Mouse (Mus musculus) stomach, embryonic 14.5 days (tissue): ENCODE measurements around the gene Pitpna. TPM values are rescaled to one million over a fixed set of nuclear protein-coding genes. Genes with fewer than 3 reads are reported as not detected.
A peak's percentile ranks its signal among the peaks of the same experiment; 100 is the strongest.

Experiments used
- ATAC-seq: fragments of 200-750 bp; cut with Nextera tagmentation; 2 replicates; pipeline ENCODE4 v1.8.0; 2017; ENCODE audit warnings: low read depth, moderate TSS enrichment; ENCODE audit not compliant: insufficient number of reproducible peaks, insufficient read depth, low FRiP score
- H3K27ac ChIP-seq: fragments of 300-500 bp; sonication (generic); 2 replicates; pipeline ENCODE4 v1.5.1; 2014; ENCODE audit warnings: mild to moderate bottlenecking, low read length, moderate library complexity, mixed read lengths
- H3K27me3 ChIP-seq: fragments of 300-500 bp; sonication (generic); 2 replicates; pipeline ENCODE4 v1.6.1; 2014; ENCODE audit warnings: low read length, control low read depth, mixed read lengths; ENCODE audit not compliant: control insufficient read depth, insufficient read depth
- H3K36me3 ChIP-seq: fragments of 300-500 bp; sonication (generic); 2 replicates; pipeline ENCODE4 v1.6.1; 2014; ENCODE audit warnings: mild to moderate bottlenecking, control low read depth, low read length, moderate library complexity, mixed read lengths; ENCODE audit not compliant: control insufficient read depth, insufficient read depth
- H3K4me1 ChIP-seq: fragments of 300-500 bp; sonication (generic); 2 replicates; pipeline ENCODE4 v1.6.1; 2014; ENCODE audit warnings: low read length, control low read depth, mixed read lengths; ENCODE audit not compliant: control insufficient read depth, insufficient read depth
- H3K4me2 ChIP-seq: fragments of 300-500 bp; sonication (generic); replicated peaks from 2 replicates; pipeline ENCODE4 v1.6.1; 2014; ENCODE audit warnings: low read depth, low read length, control low read depth
- H3K4me3 ChIP-seq: fragments of 300-500 bp; sonication (generic); 2 replicates; pipeline ENCODE4 v1.5.1; 2014; ENCODE audit warnings: low read depth, low read length, control low read depth
- H3K9ac ChIP-seq: fragments of 300-500 bp; sonication (generic); replicated peaks from 2 replicates; pipeline ENCODE4 v1.6.1; 2014; ENCODE audit warnings: low read depth, mild to moderate bottlenecking, control low read depth, low read length, moderate library complexity, mixed read lengths
- H3K9me3 ChIP-seq: fragments of 300-500 bp; sonication (generic); 2 replicates; pipeline ENCODE4 v1.6.1; 2016; ENCODE audit warnings: low read depth, low read length, control low read depth; ENCODE audit not compliant: control insufficient read depth
- WGBS: fragments of 180-500 bp; shearing (Covaris S2); extraction: QIAGEN DNeasy Blood & Tissue Kit; methylation state at CpG from one replicate; pipeline ENCODE4 v1.1.7; 2014; 5-methylcytosine and 5-hydroxymethylcytosine counted together
- microRNA-seq: library from miRNA; unstranded; fragments of <30 nt; microRNA quantifications from one replicate; pipeline ENCODE4, GENCODE M21; 2016
- polyA plus RNA-seq: library from polyadenylated mRNA; unstranded; fragments of >200 nt; fragmentation: Nextera tagmentation; extraction: Ambion mirVana; gene quantifications from 2 replicates; pipeline ENCODE4 v1.2.1, GENCODE M21; 2014

Pitpna gene
- polyA plus RNA-seq, 1 experiment from 2014 or later: 74.4 TPM

- ATAC-seq: no peak
- no peaks in the 10 kb centered on the region for H3K4me1 ChIP-seq
- no peaks in the 10 kb centered on the region for H3K9me3 ChIP-seq
- H3K27me3 ChIP-seq: no peaks in the 10 kb centered on the region
- no peak overlapping the region for H3K9ac ChIP-seq
- no peak overlapping the region for H3K27ac ChIP-seq
- H3K4me3 ChIP-seq: no peak overlapping the region
- H3K4me2 ChIP-seq: no peak overlapping the region
- H3K36me3 ChIP-seq: peaks cover 62% of the 10 kb centered on the region
- 85% methylated on average over 22 of the region's 22 CpGs for WGBS
Observed at GRCm38 (mm10) chr11:75671426-75672180, 83.7 kb downstream of the Pitpna start.

DNA sequence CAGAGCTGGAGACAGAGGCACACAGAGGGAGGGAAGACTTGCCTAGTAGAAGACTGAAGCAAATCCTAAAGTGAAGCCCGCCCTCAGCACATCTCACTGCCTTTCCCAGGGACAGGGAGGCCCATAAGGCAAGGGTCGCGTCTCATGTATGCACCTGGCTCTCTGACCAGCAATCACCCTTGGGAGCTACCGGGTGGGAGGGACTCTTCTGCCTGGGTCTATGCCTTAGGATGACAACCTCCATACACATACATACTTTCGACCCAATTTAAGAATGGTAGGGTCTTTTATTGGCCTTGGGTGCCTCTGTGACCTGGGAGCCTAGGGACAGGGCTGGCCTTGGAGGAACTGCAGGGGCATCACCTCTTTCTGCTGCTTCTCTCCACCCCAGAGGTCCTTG, 85.5 kb downstream of the Pitpna start:
- Histone ChIP-seq H3K4me3 (no peak overlapping the region), H3K27me3 (no peaks in the 10 kb centered on the region), H3K9me3 (no peaks in the 10 kb centered on the region), H3K9ac (no peak overlapping the region), H3K27ac (no peak overlapping the region), H3K4me2 (no peak overlapping the region), H3K36me3 (peaks cover 52% of the 10 kb centered on the region), H3K4me1 (no peaks in the 10 kb centered on the region)
- ATAC-seq: no peak
- WGBS: 87% methylated on average over 5 of the region's 5 CpGs

GRCm38 (mm10) chr11:75674875-75675274, 87.0 kb downstream of the Pitpna start:
- Histone ChIP-seq H3K4me2 (no peak overlapping the region), H3K27me3 (no peaks in the 10 kb centered on the region), H3K4me3 (no peak overlapping the region), H3K9ac (no peak overlapping the region), H3K4me1 (no peaks in the 10 kb centered on the region), H3K27ac (no peak overlapping the region), H3K36me3 (peaks cover 38% of the 10 kb centered on the region), H3K9me3 (no peaks in the 10 kb centered on the region)
- no peak for ATAC-seq
- 82% methylated on average over 3 of the region's 3 CpGs for WGBS

DNA sequence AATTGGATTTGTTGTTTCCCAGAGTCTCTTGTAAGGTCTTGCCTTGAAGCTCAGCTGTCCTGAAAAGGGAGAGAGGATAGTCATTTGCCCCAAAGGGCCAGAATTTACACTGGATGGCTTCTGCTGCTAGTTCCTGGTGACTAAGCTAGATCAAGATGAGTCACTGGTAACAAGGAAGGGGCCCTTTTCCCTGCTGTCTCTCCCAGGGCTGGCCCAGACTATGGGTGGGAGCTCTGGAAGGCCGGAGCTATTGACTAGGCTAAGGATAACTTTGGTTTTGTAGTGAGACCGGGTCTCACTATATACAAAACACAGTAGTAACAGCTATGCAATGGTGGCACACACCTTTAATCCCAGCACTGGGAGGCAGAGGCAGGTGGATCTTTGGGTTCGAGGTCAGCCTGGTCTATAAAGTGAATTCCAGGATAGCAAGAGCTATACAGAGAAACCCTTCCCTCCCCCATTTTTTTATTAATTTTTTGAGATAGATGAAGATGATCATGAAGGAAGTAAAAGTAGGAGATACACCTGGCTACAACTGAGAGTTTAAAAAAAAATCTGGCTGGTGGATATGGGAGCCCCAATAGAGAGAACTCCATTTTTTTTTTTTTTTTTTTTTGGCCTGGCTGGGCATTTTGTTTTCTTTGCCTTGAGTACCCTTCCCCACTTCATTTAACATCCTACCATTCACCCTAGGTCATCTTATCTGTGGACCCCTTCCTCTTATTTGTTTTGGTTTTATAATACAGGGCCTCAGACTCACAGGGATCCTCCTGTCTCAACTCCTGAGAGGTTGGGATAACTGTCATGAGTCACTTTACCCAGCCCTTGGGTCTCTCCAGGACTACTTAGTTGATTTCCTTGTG, 90.2 kb downstream of the Pitpna start:
- Histone ChIP-seq H3K9ac (no peak overlapping the region), H3K4me3 (peak overlapping the region; percentile 94), H3K4me1 (peaks cover 7% of the 10 kb centered on the region), H3K36me3 (peaks cover 6% of the 10 kb centered on the region; the same call in 1 of the 2 replicates), H3K27ac (no peak overlapping the region; the same call in 1 of the 2 replicates), H3K4me2 (peak overlapping the region; percentile 57), H3K9me3 (no peaks in the 10 kb centered on the region), H3K27me3 (no peaks in the 10 kb centered on the region)
- ATAC-seq: no peak
- 88% methylated on average over 3 of the region's 3 CpGs for WGBS

Small RNA genes lying within 50 kb of the gene (microRNA-seq; reads per million reads assigned to microRNA genes)
- gene Mir3971: not detected

Other genes with a start within 250 kb of the Pitpna start
- 111 and 121 TPM in 2 replicates for gene Rpa1, start 239.8 kb upstream of the Pitpna start, polyA plus RNA-seq
- 12.6 and 14.2 TPM in 2 replicates for gene Smyd4, start 239.7 kb upstream of the Pitpna start, polyA plus RNA-seq
- gene Serpinf1, start 165.4 kb upstream of the Pitpna start, polyA plus RNA-seq: 54.2 and 59.0 TPM in 2 replicates
- 14.9 and 17.2 TPM in 2 replicates for gene Serpinf2, start 148.5 kb upstream of the Pitpna start, polyA plus RNA-seq
- 4.6 and 5.1 TPM in 2 replicates for gene Wdr81, start 133.4 kb upstream of the Pitpna start, polyA plus RNA-seq
- 23.3 and 26.3 TPM in 2 replicates for gene Tlcd2, start 126.4 kb upstream of the Pitpna start, polyA plus RNA-seq
- gene Prpf8, start 101.3 kb upstream of the Pitpna start, polyA plus RNA-seq: 79.7 and 79.8 TPM in 2 replicates
- gene Rilp, start 78.0 kb upstream of the Pitpna start, polyA plus RNA-seq: 0.32 and 0.60 TPM in 2 replicates
- gene Scarf1, start 74.6 kb upstream of the Pitpna start, polyA plus RNA-seq: 4.8 and 5.4 TPM in 2 replicates
- 4.0 and 5.1 TPM in 2 replicates for gene Slc43a2, start 56.4 kb upstream of the Pitpna start, polyA plus RNA-seq
- 25.9 and 27.7 TPM in 2 replicates for gene Inpp5k, start 42.9 kb downstream of the Pitpna start, polyA plus RNA-seq
- 31.2 and 34.3 TPM in 2 replicates for gene Myo1c, start 62.4 kb downstream of the Pitpna start, polyA plus RNA-seq
- 101 and 104 TPM in 2 replicates for gene Crk, start 91.2 kb downstream of the Pitpna start, polyA plus RNA-seq
- gene Ywhae, start 144.8 kb downstream of the Pitpna start, polyA plus RNA-seq: 887 and 916 TPM in 2 replicates
- 2.5 and 2.6 TPM in 2 replicates for gene Doc2b, start 208.0 kb downstream of the Pitpna start, polyA plus RNA-seq